Mouse (Mus musculus) frontal cortex, postnatal 14 days (tissue): ENCODE results near the gene Nova1.

Source experiments
- DNase-seq, 2 experiments: peaks; one replicate each; pipeline ENCODE4 v3.0.0; 2022; ENCODE audit warnings: low spot score in 2 of 2

Nova1 gene

GRCm38 (mm10) chr12:46818856-46819347 lies at the start of gene Nova1:
Gene Nova1 (minus strand): TSS chr12:46818929.
- DNase-seq, result peak; percentile 67 to 70

- peak; percentile 94 to 97 for DNase-seq
These were observed 756 bp upstream of the Nova1 start for GRCm38 (mm10) chr12:46819348-46820022.

GRCm38 (mm10) chr12:46818021-46818855 lies 491 bp downstream of the Nova1 start:
- peak; percentile 40 to 47 for DNase-seq

- DNase-seq, result no peak
These were observed 1.4 kb downstream of the Nova1 start for GRCm38 (mm10) chr12:46817211-46817803.

GRCm38 (mm10) chr12:46816291-46816690 lies 2.4 kb downstream of the Nova1 start:
- no peak for DNase-seq

GRCm38 (mm10) chr12:46815697-46816096 lies 3.0 kb downstream of the Nova1 start:
- DNase-seq, result no peak

- DNase-seq, result no peak
These were observed 3.9 kb downstream of the Nova1 start for GRCm38 (mm10) chr12:46814820-46815219.

- DNase-seq, result no peak
These were observed 17.4 kb downstream of the Nova1 start for GRCm38 (mm10) chr12:46801311-46801710.

- DNase-seq, result no peak
These were observed 36.1 kb downstream of the Nova1 start for GRCm38 (mm10) chr12:46782301-46783280.

- no peak for DNase-seq
These were observed 37.2 kb downstream of the Nova1 start for GRCm38 (mm10) chr12:46781481-46781880.

GRCm38 (mm10) chr12:46780983-46781382 lies 37.7 kb downstream of the Nova1 start:
- no peak for DNase-seq

- no peak for DNase-seq
These were observed 59.3 kb downstream of the Nova1 start for GRCm38 (mm10) chr12:46759450-46759849.

- DNase-seq, result no peak
These were observed 64.3 kb downstream of the Nova1 start for GRCm38 (mm10) chr12:46754325-46754848.

GRCm38 (mm10) chr12:46753096-46753495 lies 65.6 kb downstream of the Nova1 start:
- DNase-seq, result no peak

- no peak for DNase-seq
These were observed 85.5 kb downstream of the Nova1 start for GRCm38 (mm10) chr12:46733261-46733660.

- DNase-seq, result no peak
These were observed 86.8 kb downstream of the Nova1 start for GRCm38 (mm10) chr12:46731943-46732342.

- DNase-seq, result no peak
These were observed 96.8 kb downstream of the Nova1 start for GRCm38 (mm10) chr12:46721914-46722313.

GRCm38 (mm10) chr12:46719076-46719475 lies 99.7 kb downstream of the Nova1 start:
- no peak for DNase-seq

- no peak for DNase-seq
These were observed 108.6 kb downstream of the Nova1 start for GRCm38 (mm10) chr12:46710094-46710493.

GRCm38 (mm10) chr12:46709475-46709874 lies 109.3 kb downstream of the Nova1 start:
- no peak for DNase-seq

- no peak for DNase-seq
These were observed 118.5 kb downstream of the Nova1 start for GRCm38 (mm10) chr12:46700202-46700601.
